Mouse (Mus musculus): ENCODE measurements around the gene Abca7. TPM values are rescaled to one million over a fixed set of nuclear protein-coding genes. Genes with fewer than 3 reads are reported as not detected.

Gene Abca7
- polyA plus RNA-seq, 1 experiment from 2014 or later: 2.2 TPM

DNA sequence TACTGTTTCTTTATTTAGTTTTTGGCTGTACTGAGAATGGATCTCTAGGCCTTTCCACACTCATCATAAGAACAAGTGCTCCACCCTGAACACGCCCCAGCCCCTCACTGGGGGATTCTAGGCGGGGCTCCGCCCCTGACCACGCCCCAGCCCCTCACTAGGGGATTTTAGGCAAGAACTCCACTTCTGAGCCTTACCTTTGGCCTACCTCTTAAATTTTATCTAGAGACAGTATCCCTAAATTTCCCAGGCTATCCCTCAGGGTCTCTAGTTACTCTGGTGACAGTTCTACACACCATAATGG lies 28.7 kb downstream of the Abca7 start:
- Histone ChIP-seq H3K4me1 (replicated peaks; ENCODE audit: control insufficient read depth, insufficient read depth, low read length) (0 out of 2 replicates have a peak, but pooled peaks cover 3% of the 10 kb centered on the region), H3K9me3 (ENCODE audit: control insufficient read depth) (no peaks in the 10 kb centered on the region), H3K36me3 (ENCODE audit: control insufficient read depth, insufficient read depth) (no peaks in the 10 kb centered on the region), H3K4me3 (ENCODE audit: low read depth, low read length) (no peak overlapping the region), H3K9ac (ENCODE audit: low read depth, low read length) (no peak overlapping the region), H3K27ac (ENCODE audit: low read depth, low read length) (no peak overlapping the region), H3K4me2 (replicated peaks; ENCODE audit: low read depth) (no peak overlapping the region), H3K27me3 (replicated peaks; ENCODE audit: control insufficient read depth, insufficient read depth, low read length) (no peaks in the 10 kb centered on the region)
- no peak for ATAC-seq
- 47% methylated on average over 4 of the region's 4 CpGs for WGBS
- TF ChIP-seq CTCF (IDR thresholded peaks at IDR 0.05; ENCODE audit: low read depth): no peak

DNA sequence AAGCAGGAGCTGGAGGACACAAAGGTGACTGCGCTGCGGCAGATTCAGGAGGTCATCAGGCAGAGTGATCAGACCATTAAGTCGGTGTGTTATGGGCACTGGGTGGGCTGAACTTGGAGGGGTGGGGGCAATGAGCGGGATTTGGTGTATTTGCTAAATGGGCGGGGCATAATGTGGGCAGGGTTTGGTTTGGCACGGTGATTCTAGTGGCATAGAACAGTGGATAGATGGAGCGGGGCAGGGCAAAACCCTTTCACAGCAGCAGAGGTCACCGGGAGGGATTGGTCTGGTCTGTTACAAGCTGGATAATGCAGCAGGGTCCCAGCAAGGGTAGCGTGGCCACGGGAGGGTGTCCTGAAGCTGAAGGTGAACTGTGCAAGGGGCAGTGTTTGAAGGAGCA lies 29.2 kb downstream of the Abca7 start:
- Histone ChIP-seq H3K4me3 (ENCODE audit: low read depth, low read length) (no peak overlapping the region), H3K4me2 (replicated peaks; ENCODE audit: low read depth) (no peak overlapping the region), H3K4me1 (replicated peaks; ENCODE audit: control insufficient read depth, insufficient read depth, low read length) (0 out of 2 replicates have a peak, but pooled peaks cover 3% of the 10 kb centered on the region), H3K36me3 (ENCODE audit: control insufficient read depth, insufficient read depth) (no peaks in the 10 kb centered on the region), H3K9me3 (ENCODE audit: control insufficient read depth) (no peaks in the 10 kb centered on the region), H3K27me3 (replicated peaks; ENCODE audit: control insufficient read depth, insufficient read depth, low read length) (no peaks in the 10 kb centered on the region), H3K9ac (ENCODE audit: low read depth, low read length) (no peak overlapping the region), H3K27ac (ENCODE audit: low read depth, low read length) (no peak overlapping the region)
- no peak for TF ChIP-seq CTCF (IDR thresholded peaks at IDR 0.05; ENCODE audit: low read depth)
- 62% methylated on average over 10 of the region's 10 CpGs for WGBS
- ATAC-seq: no peak

DNA sequence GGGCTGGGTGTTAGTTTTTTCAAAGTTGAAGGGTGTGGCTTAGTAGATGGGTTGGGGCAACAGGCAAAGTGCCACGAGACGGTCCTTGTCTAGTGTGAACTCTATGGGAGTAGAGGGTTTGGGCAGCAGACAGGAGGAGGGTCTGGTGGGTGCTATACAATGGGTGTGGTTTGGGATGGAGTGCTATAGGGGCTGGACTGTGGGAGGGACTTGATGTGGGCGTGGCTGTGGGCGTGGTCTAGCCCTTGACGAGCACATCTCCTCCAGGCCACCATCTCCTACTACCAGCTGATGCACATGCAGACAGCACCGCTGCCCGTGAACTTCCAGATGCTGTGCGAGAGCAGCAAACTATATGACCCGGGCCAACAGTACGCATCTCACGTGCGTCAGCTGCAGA lies 29.6 kb downstream of the Abca7 start:
- H3K9ac ChIP-seq (ENCODE audit: low read depth, low read length): no peak overlapping the region
- TF ChIP-seq CTCF (IDR thresholded peaks at IDR 0.05; ENCODE audit: low read depth): no peak
- no peak overlapping the region for H3K27ac ChIP-seq (ENCODE audit: low read depth, low read length)
- no peak for ATAC-seq
- H3K4me2 ChIP-seq (replicated peaks; ENCODE audit: low read depth): no peak overlapping the region
- H3K27me3 ChIP-seq (replicated peaks; ENCODE audit: control insufficient read depth, insufficient read depth, low read length): no peaks in the 10 kb centered on the region
- H3K9me3 ChIP-seq (ENCODE audit: control insufficient read depth): no peaks in the 10 kb centered on the region
- 0 out of 2 replicates have a peak, but pooled peaks cover 3% of the 10 kb centered on the region for H3K4me1 ChIP-seq (replicated peaks; ENCODE audit: control insufficient read depth, insufficient read depth, low read length)
- H3K36me3 ChIP-seq (ENCODE audit: control insufficient read depth, insufficient read depth): no peaks in the 10 kb centered on the region
- 53% methylated on average over 12 of the region's 12 CpGs for WGBS
- no peak overlapping the region for H3K4me3 ChIP-seq (ENCODE audit: low read depth, low read length)

DNA sequence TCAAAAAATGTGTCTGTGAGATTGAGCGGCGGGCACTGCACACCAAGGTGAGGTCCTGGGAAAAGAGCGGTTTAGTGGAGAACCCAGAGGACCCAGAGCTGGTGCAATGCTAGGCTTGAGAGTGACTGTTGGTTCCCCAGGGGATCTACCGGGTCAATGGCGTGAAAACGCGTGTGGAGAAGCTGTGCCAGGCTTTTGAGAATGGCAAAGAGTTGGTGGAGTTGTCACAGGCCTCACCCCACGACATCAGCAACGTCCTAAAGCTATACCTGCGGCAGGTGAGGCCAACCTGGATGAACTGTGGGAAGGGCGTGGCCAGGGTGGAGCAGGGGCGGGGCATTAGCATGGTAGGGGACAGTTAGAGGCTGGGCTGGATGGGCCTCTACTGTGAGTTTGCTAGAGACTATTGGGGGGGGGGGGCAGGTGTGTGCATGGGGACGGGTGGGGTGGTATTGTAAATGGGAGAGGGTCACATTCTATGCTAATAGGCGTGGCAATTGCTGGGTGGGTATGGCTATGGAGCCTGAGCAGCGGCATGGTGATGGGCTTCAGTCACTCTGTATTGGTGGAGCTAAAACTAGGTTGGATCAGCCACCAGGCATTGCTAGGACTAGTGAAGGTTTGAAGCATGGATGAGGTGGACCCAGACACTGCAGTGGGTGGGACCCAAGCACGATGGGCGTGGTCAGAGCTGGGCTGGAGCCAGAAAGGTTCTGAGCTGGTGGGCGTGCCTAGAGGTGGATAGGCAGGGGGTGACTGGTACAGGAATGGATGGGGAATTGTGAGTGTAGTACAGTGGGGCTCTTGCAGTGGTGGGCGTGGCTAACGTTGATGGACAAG lies 31.6 kb downstream of the Abca7 start:
- H3K36me3 ChIP-seq (ENCODE audit: control insufficient read depth, insufficient read depth): no peaks in the 10 kb centered on the region
- TF ChIP-seq CTCF (IDR thresholded peaks at IDR 0.05; ENCODE audit: low read depth): no peak
- no peak overlapping the region for H3K27ac ChIP-seq (ENCODE audit: low read depth, low read length)
- no peak overlapping the region for H3K4me3 ChIP-seq (ENCODE audit: low read depth, low read length)
- no peak overlapping the region for H3K4me2 ChIP-seq (replicated peaks; ENCODE audit: low read depth)
- WGBS: 61% methylated on average over 20 of the region's 20 CpGs
- H3K27me3 ChIP-seq (replicated peaks; ENCODE audit: control insufficient read depth, insufficient read depth, low read length): no peaks in the 10 kb centered on the region
- no peak overlapping the region for H3K9ac ChIP-seq (ENCODE audit: low read depth, low read length)
- H3K9me3 ChIP-seq (ENCODE audit: control insufficient read depth): no peaks in the 10 kb centered on the region
- 0 out of 2 replicates have a peak, but pooled peaks cover 3% of the 10 kb centered on the region for H3K4me1 ChIP-seq (replicated peaks; ENCODE audit: control insufficient read depth, insufficient read depth, low read length)
- peak; percentile 25; the same call in 1 of the 2 replicates for ATAC-seq

DNA sequence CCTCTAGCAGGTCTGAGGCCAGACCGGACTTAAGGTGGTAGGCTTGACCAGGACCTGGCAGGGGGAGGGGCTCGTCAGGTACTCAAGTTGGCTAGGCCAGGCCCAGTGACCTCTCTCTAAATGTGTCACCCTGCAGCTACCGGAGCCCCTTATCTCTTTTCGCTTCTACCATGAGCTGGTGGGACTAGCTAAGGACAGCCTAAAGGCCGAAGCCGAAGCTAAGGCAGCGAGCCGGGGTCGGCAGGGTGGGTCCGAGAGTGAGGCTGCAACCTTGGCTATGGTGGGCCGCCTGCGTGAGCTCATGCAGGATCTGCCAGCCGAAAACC lies 32.2 kb downstream of the Abca7 start:
- no peak overlapping the region for H3K27ac ChIP-seq (ENCODE audit: low read depth, low read length)
- WGBS: 92% methylated on average over 13 of the region's 13 CpGs
- no peak for TF ChIP-seq CTCF (IDR thresholded peaks at IDR 0.05; ENCODE audit: low read depth)
- H3K9me3 ChIP-seq (ENCODE audit: control insufficient read depth): no peaks in the 10 kb centered on the region
- ATAC-seq: no peak
- no peak overlapping the region for H3K4me3 ChIP-seq (ENCODE audit: low read depth, low read length)
- H3K27me3 ChIP-seq (replicated peaks; ENCODE audit: control insufficient read depth, insufficient read depth, low read length): no peaks in the 10 kb centered on the region
- no peak overlapping the region for H3K4me2 ChIP-seq (replicated peaks; ENCODE audit: low read depth)
- H3K4me1 ChIP-seq (replicated peaks; ENCODE audit: control insufficient read depth, insufficient read depth, low read length): peaks cover 3% of the 10 kb centered on the region; the same call in 1 of the 2 replicates
- H3K36me3 ChIP-seq (ENCODE audit: control insufficient read depth, insufficient read depth): no peaks in the 10 kb centered on the region
- H3K9ac ChIP-seq (ENCODE audit: low read depth, low read length): no peak overlapping the region

DNA sequence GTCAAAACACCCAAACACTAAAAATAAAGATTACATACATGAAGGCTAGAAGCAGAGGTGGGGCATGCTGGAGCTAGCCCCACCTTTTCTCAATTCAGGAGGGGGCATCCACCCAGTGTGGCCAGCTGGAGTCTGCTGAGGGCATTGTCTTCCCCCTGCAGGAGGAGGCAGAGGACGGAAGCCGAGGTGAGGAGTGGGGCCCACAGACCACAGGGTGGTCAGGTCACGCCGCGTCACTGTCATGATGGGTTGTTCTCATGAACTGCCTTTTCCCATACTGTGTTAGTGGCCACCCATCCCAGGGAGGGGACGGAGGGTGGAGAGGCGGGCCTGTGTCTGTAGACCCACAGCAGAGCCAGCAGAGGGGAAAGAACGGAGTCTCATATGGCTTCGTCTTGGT lies 33.9 kb downstream of the Abca7 start:
- H3K27ac ChIP-seq (ENCODE audit: low read depth, low read length): no peak overlapping the region
- no peak for TF ChIP-seq CTCF (IDR thresholded peaks at IDR 0.05; ENCODE audit: low read depth)
- no peak overlapping the region for H3K4me3 ChIP-seq (ENCODE audit: low read depth, low read length)
- peaks cover 2% of the 10 kb centered on the region for H3K36me3 ChIP-seq (ENCODE audit: control insufficient read depth, insufficient read depth)
- WGBS: 90% methylated on average over 9 of the region's 9 CpGs
- H3K4me2 ChIP-seq (replicated peaks; ENCODE audit: low read depth): no peak overlapping the region
- H3K27me3 ChIP-seq (replicated peaks; ENCODE audit: control insufficient read depth, insufficient read depth, low read length): no peaks in the 10 kb centered on the region
- peaks cover 6% of the 10 kb centered on the region; the same call in 1 of the 2 replicates for H3K4me1 ChIP-seq (replicated peaks; ENCODE audit: control insufficient read depth, insufficient read depth, low read length)
- no peak for ATAC-seq
- no peak overlapping the region for H3K9ac ChIP-seq (ENCODE audit: low read depth, low read length)
- H3K9me3 ChIP-seq (ENCODE audit: control insufficient read depth): no peaks in the 10 kb centered on the region

All from intestine, postnatal 0 days (tissue).